Mouse (Mus musculus): ENCODE measurements around the gene Ap3b2.

GRCm38 (mm10) chr7:81514906-81515590 is 21.3 kb upstream of the Ap3b2 start:
- no peak for TF ChIP-seq CTCF (IDR thresholded peaks at IDR 0.05; ENCODE audit: low read depth, low read length)
- TF ChIP-seq GATA1 (IDR thresholded peaks at IDR 0.05; ENCODE audit: borderline replicate concordance, low read length), result no peak
- TF ChIP-seq TAL1 (conservative IDR thresholded peaks at IDR 0.05; ENCODE audit: low read depth, low read length), result no peak
- TF ChIP-seq POLR2AphosphoS5 (IDR thresholded peaks at IDR 0.05; ENCODE audit: insufficient replicate concordance, low read depth, low read length), result no peak
